Mouse (Mus musculus): ENCODE results near the gene Mical2. TPM values are rescaled to one million over a fixed set of nuclear protein-coding genes. Genes with fewer than 3 reads are reported as not detected.

Mical2 gene
- total and polyA plus RNA-seq, 3 experiments, result not detected

GRCm38 (mm10) chr7:112258338-112258903 lies 32.8 kb downstream of the Mical2 start:
- dilution Hi-C loops (cut with MboI; ENCODE audit: extremely low pct_ligation_motif_present, extremely low pct_unique_long_range_greater_than_20kb, low sequenced_read_pairs), result no loop called here

GRCm38 (mm10) chr7:112259286-112259685 lies 33.6 kb downstream of the Mical2 start:
- no peaks in the 10 kb centered on the region for H3K79me2 ChIP-seq (replicated peaks; ENCODE audit: control insufficient read depth, extremely low read depth, insufficient read depth, poor library complexity, severe bottlenecking)
- DNase-seq (ENCODE audit: extremely low read depth), result no peak
- no peaks in the 10 kb centered on the region for H3K4me1 ChIP-seq (ENCODE audit: control insufficient read depth in 1 of 2, insufficient read depth in 2 of 2)
- H3K9me3 ChIP-seq (replicated peaks; ENCODE audit: low read length), result no peaks in the 10 kb centered on the region
- no peak overlapping the region for H3K27ac ChIP-seq (ENCODE audit: insufficient read depth, low read depth)
- H3K27me3 ChIP-seq (replicated peaks), result peaks cover 94% of the 10 kb centered on the region
- no peak overlapping the region for H3K4me3 ChIP-seq (replicated peaks in 1 of 3; ENCODE audit: low read depth in 2 of 3, low read length in 2 of 3, poor library complexity in 1 of 3)
- H3K9ac ChIP-seq (ENCODE audit: insufficient read depth, low read depth), result no peak overlapping the region
- in situ Hi-C loops (cut with MboI; ENCODE audit: low pct_ligation_motif_present, low pct_unique_long_range_greater_than_20kb, low sequenced_read_pairs), result no loop called here
- no peak overlapping the region for H3K4me2 ChIP-seq (ENCODE audit: insufficient read depth, low read depth, poor library complexity, severe bottlenecking)
- H3K36me3 ChIP-seq (replicated peaks in 1 of 2; ENCODE audit: control insufficient read depth in 1 of 2, insufficient read depth in 1 of 2, low read length in 1 of 2), result no peaks in the 10 kb centered on the region
- no peak for TF ChIP-seq GABPA (IDR thresholded peaks at IDR 0.05; ENCODE audit: insufficient replicate concordance, low read depth, low read length)
- no peak for TF ChIP-seq TBP (conservative IDR thresholded peaks at IDR 0.05; ENCODE audit: low read depth, low read length)
- no peak for TF ChIP-seq SIN3A (IDR thresholded peaks at IDR 0.05; ENCODE audit: low read length)
- dilution Hi-C loops (cut with MboI; ENCODE audit: extremely low pct_ligation_motif_present, extremely low pct_unique_long_range_greater_than_20kb, low sequenced_read_pairs), result no loop called here

More at GRCm38 (mm10) chr7:112258338-112258903, 32.8 kb downstream of the Mical2 start:
- no peak overlapping the region for H3K4me3 ChIP-seq (replicated peaks in 1 of 3; ENCODE audit: low read depth in 2 of 3, low read length in 2 of 3, poor library complexity in 1 of 3)
- H3K4me2 ChIP-seq (ENCODE audit: insufficient read depth, low read depth, poor library complexity, severe bottlenecking), result no peak overlapping the region
- H3K9ac ChIP-seq (ENCODE audit: insufficient read depth, low read depth), result no peak overlapping the region
- H3K79me2 ChIP-seq (replicated peaks; ENCODE audit: control insufficient read depth, extremely low read depth, insufficient read depth, poor library complexity, severe bottlenecking), result no peaks in the 10 kb centered on the region
- in situ Hi-C loops (cut with MboI; ENCODE audit: low pct_ligation_motif_present, low pct_unique_long_range_greater_than_20kb, low sequenced_read_pairs), result no loop called here
- H3K36me3 ChIP-seq (replicated peaks in 1 of 2; ENCODE audit: control insufficient read depth in 1 of 2, insufficient read depth in 1 of 2, low read length in 1 of 2), result no peaks in the 10 kb centered on the region
- no peaks in the 10 kb centered on the region for H3K9me3 ChIP-seq (replicated peaks; ENCODE audit: low read length)
- peaks cover 94% of the 10 kb centered on the region for H3K27me3 ChIP-seq (replicated peaks)
- no peak for DNase-seq (ENCODE audit: extremely low read depth)
- no peak overlapping the region for H3K27ac ChIP-seq (ENCODE audit: insufficient read depth, low read depth)
- H3K4me1 ChIP-seq (ENCODE audit: control insufficient read depth in 1 of 2, insufficient read depth in 2 of 2), result no peaks in the 10 kb centered on the region
- no peak for TF ChIP-seq ZNF384 (IDR thresholded peaks at IDR 0.05; ENCODE audit: low read depth, low read length)
- TF ChIP-seq POLR2A (IDR thresholded peaks at IDR 0.05; ENCODE audit: low read depth, low read length), result no peak
- TF ChIP-seq RAD21 (IDR thresholded peaks at IDR 0.05; ENCODE audit: low read depth, low read length), result no peak
- TF ChIP-seq EP300 (IDR thresholded peaks at IDR 0.05; ENCODE audit: low read length), result no peak
- no peak for TF ChIP-seq UBTF (IDR thresholded peaks at IDR 0.05; ENCODE audit: low read depth, low read length)

GRCm38 (mm10) chr7:112261121-112261520 lies 35.5 kb downstream of the Mical2 start:
- Histone ChIP-seq H3K27me3 (replicated peaks) (peaks cover 91% of the 10 kb centered on the region), H3K4me2 (ENCODE audit: insufficient read depth, low read depth, poor library complexity, severe bottlenecking) (no peak overlapping the region), H3K9me3 (replicated peaks; ENCODE audit: low read length) (no peaks in the 10 kb centered on the region), H3K79me2 (replicated peaks; ENCODE audit: control insufficient read depth, extremely low read depth, insufficient read depth, poor library complexity, severe bottlenecking) (no peaks in the 10 kb centered on the region), H3K4me1 (ENCODE audit: control insufficient read depth in 1 of 2, insufficient read depth in 2 of 2) (no peaks in the 10 kb centered on the region), H3K36me3 (replicated peaks in 1 of 2; ENCODE audit: control insufficient read depth in 1 of 2, insufficient read depth in 1 of 2, low read length in 1 of 2) (no peaks in the 10 kb centered on the region), H3K4me3 (replicated peaks in 1 of 3; ENCODE audit: low read depth in 2 of 3, low read length in 2 of 3, poor library complexity in 1 of 3) (no peak overlapping the region), H3K27ac (ENCODE audit: insufficient read depth, low read depth) (no peak overlapping the region), H3K9ac (ENCODE audit: insufficient read depth, low read depth) (no peak overlapping the region)
- dilution Hi-C loops (cut with MboI; ENCODE audit: extremely low pct_ligation_motif_present, extremely low pct_unique_long_range_greater_than_20kb, low sequenced_read_pairs), result no loop called here
- TF ChIP-seq MAFK (IDR thresholded peaks at IDR 0.05; ENCODE audit: insufficient replicate concordance, low read length) (no peak), POLR2AphosphoS2 (IDR thresholded peaks at IDR 0.05; ENCODE audit: low read depth, low read length) (no peak), MAZ (IDR thresholded peaks at IDR 0.05; ENCODE audit: low read depth, low read length) (no peak), JUN (IDR thresholded peaks at IDR 0.05; ENCODE audit: insufficient read depth, low read depth, low read length) (no peak), NRF1 (IDR thresholded peaks at IDR 0.05; ENCODE audit: low read depth, low read length) (no peak), RCOR1 (conservative IDR thresholded peaks at IDR 0.05; ENCODE audit: low read depth, low read length) (no peak), ZNF384 (IDR thresholded peaks at IDR 0.05; ENCODE audit: low read depth, low read length) (no peak), PAX5 (IDR thresholded peaks at IDR 0.05; ENCODE audit: low read length) (no peak), POLR2A (IDR thresholded peaks at IDR 0.05; ENCODE audit: low read depth, low read length) (no peak), GABPA (IDR thresholded peaks at IDR 0.05; ENCODE audit: insufficient replicate concordance, low read depth, low read length) (no peak), CTCF (conservative IDR thresholded peaks at IDR 0.05 in 1 of 2, IDR thresholded peaks at IDR 0.05 in 1 of 2; ENCODE audit: low read depth in 2 of 2, low read length in 2 of 2) (no peak), MEF2A (IDR thresholded peaks at IDR 0.05; ENCODE audit: borderline replicate concordance, low read depth, low read length) (no peak), NELFE (IDR thresholded peaks at IDR 0.05; ENCODE audit: low read depth, low read length) (no peak), JUND (conservative IDR thresholded peaks at IDR 0.05; ENCODE audit: low read depth, low read length) (no peak)
- DNase-seq (ENCODE audit: extremely low read depth), result no peak
- in situ Hi-C loops (cut with MboI; ENCODE audit: low pct_ligation_motif_present, low pct_unique_long_range_greater_than_20kb, low sequenced_read_pairs), result no loop called here

Data from CH12.LX (cell line).